Mouse (Mus musculus) erythroblast, embryonic 14.5 days (primary cell): ENCODE results near the gene Ncoa3.

Experiments
- GATA1 ChIP-seq: IDR thresholded peaks from 2 replicates; pipeline ENCODE4 v1.6.1; 2012; ENCODE audit warnings: low read length, inconsistent platforms, mixed read lengths
- TAL1 ChIP-seq: IDR thresholded peaks from 3 replicates; pipeline ENCODE4 v1.6.1; 2012; ENCODE audit warnings: low read length, inconsistent platforms, mixed read lengths

DNA sequence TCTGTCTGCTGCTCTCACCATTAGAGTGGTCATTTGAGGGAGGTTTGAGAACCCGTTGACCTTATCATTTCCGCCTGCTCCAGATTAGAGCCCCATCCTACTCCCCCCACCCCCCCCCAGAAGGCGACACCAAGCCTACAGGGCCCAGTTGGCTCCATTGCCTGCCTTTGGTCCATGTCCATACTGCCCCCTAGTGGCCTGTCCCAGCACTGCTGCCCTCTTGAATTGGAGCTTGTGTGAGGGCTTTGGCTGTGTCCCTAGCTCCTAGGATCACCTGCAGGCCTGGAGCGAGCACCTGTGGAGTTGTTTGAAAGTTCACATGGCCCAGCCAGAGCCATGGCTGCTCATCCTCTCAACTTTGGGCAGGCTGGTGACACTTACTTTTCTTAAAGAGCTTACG lies 89.8 kb downstream of the Ncoa3 start:
- TF ChIP-seq TAL1 (no peak), GATA1 (no peak)
